Mouse (Mus musculus) forebrain, embryonic 11.5 days (tissue): ENCODE results near the gene 2610528A11Rik. TPM values are rescaled to one million over a fixed set of nuclear protein-coding genes. Genes with fewer than 3 reads are reported as not detected.

Experiments used
- ATAC-seq: fragments of 200-750 bp; cut with Nextera tagmentation; replicated peaks from 2 replicates; pipeline ENCODE4 v1.8.0; 2017; ENCODE audit warnings: moderate TSS enrichment; ENCODE audit not compliant: low FRiP score
- DNase-seq: peaks from one replicate; pipeline ENCODE4 v3.0.0-alpha.2; 2017; ENCODE audit warnings: low spot score
- H3K27ac ChIP-seq: fragments of 300-500 bp; sonication (generic); 2 replicates; pipeline ENCODE4 v1.5.1; 2014; ENCODE audit warnings: low read depth, low read length
- H3K27me3 ChIP-seq: fragments of 300-500 bp; sonication (generic); 2 replicates; pipeline ENCODE4 v1.6.1; 2014; ENCODE audit warnings: mild to moderate bottlenecking, low read length, mixed read lengths; ENCODE audit not compliant: control insufficient read depth, insufficient read depth
- H3K36me3 ChIP-seq: fragments of 300-500 bp; sonication (generic); 2 replicates; pipeline ENCODE4 v1.6.1; 2014; ENCODE audit warnings: mild to moderate bottlenecking, low read length, moderate library complexity, mixed read lengths; ENCODE audit not compliant: control insufficient read depth, insufficient read depth
- H3K4me1 ChIP-seq: fragments of 300-500 bp; sonication (generic); replicated peaks from 2 replicates; pipeline ENCODE4 v1.6.1; 2014; ENCODE audit warnings: low read length, mixed read lengths; ENCODE audit not compliant: control insufficient read depth, insufficient read depth
- H3K4me2 ChIP-seq: fragments of 300-500 bp; sonication (generic); 2 replicates; pipeline ENCODE4 v1.6.1; 2014; ENCODE audit warnings: low read depth, mild to moderate bottlenecking, low read length, moderate library complexity, mixed read lengths; ENCODE audit not compliant: severe bottlenecking
- H3K4me3 ChIP-seq: fragments of 300-500 bp; sonication (generic); 2 replicates; pipeline ENCODE4 v1.5.1; 2014; ENCODE audit warnings: low read depth, low read length
- H3K9ac ChIP-seq: fragments of 300-500 bp; sonication (generic); 2 replicates; pipeline ENCODE4 v1.6.1; 2014; ENCODE audit warnings: low read length
- H3K9me3 ChIP-seq: fragments of 300-500 bp; sonication (generic); 2 replicates; pipeline ENCODE4 v1.6.1; 2016; ENCODE audit warnings: low read length, mixed read lengths; ENCODE audit not compliant: control insufficient read depth
- WGBS: fragments of 180-500 bp; shearing (Covaris S2); extraction: QIAGEN DNeasy Blood & Tissue Kit; methylation state at CpG from one replicate; pipeline ENCODE4 v1.1.7; 2014; 5-methylcytosine and 5-hydroxymethylcytosine counted together
- polyA plus RNA-seq: library from polyadenylated mRNA; unstranded; fragments of >200 nt; fragmentation: Nextera tagmentation; extraction: Ambion mirVana; gene quantifications from 2 replicates; pipeline ENCODE4 v1.2.1, GENCODE M21; 2014

The 2610528A11Rik gene
- polyA plus RNA-seq, 1 experiment from 2014 or later, result 0.47 TPM

- H3K4me3 ChIP-seq, result no peak overlapping the region
- H3K4me1 ChIP-seq, result no peaks in the 10 kb centered on the region
- H3K27ac ChIP-seq, result no peak overlapping the region
- no peaks in the 10 kb centered on the region for H3K36me3 ChIP-seq
- ATAC-seq, result no peak
- no peak overlapping the region for H3K4me2 ChIP-seq
- DNase-seq, result no peak
- no peaks in the 10 kb centered on the region for H3K27me3 ChIP-seq
- 70% methylated on average over 5 of the region's 5 CpGs for WGBS
- no peaks in the 10 kb centered on the region for H3K9me3 ChIP-seq
- H3K9ac ChIP-seq, result no peak overlapping the region
Observed at GRCm38 (mm10) chr14:37104747-37105146, 9.1 kb downstream of the 2610528A11Rik start.

GRCm38 (mm10) chr14:37102484-37102883, 11.3 kb downstream of the 2610528A11Rik start:
- Histone ChIP-seq H3K27ac (no peak overlapping the region), H3K9me3 (no peaks in the 10 kb centered on the region), H3K4me2 (no peak overlapping the region), H3K9ac (no peak overlapping the region), H3K4me3 (no peak overlapping the region), H3K27me3 (peaks cover 3% of the 10 kb centered on the region), H3K4me1 (no peaks in the 10 kb centered on the region), H3K36me3 (no peaks in the 10 kb centered on the region)
- DNase-seq, result no peak
- WGBS, result 77% methylated on average over 3 of the region's 3 CpGs
- no peak for ATAC-seq

GRCm38 (mm10) chr14:37101531-37101930, 12.3 kb downstream of the 2610528A11Rik start:
- ATAC-seq (no peak), DNase-seq (no peak)
- H3K4me2 ChIP-seq, result no peak overlapping the region
- H3K4me3 ChIP-seq, result no peak overlapping the region
- H3K4me1 ChIP-seq, result no peaks in the 10 kb centered on the region
- peaks cover 8% of the 10 kb centered on the region for H3K27me3 ChIP-seq
- no peaks in the 10 kb centered on the region for H3K9me3 ChIP-seq
- H3K9ac ChIP-seq, result no peak overlapping the region
- no peaks in the 10 kb centered on the region for H3K36me3 ChIP-seq
- H3K27ac ChIP-seq, result no peak overlapping the region
- WGBS, result 86% methylated on average over 5 of the region's 5 CpGs

GRCm38 (mm10) chr14:37097956-37098530, 15.8 kb downstream of the 2610528A11Rik start, which contains the start of gene Cdhr1:
TSS of gene Cdhr1 (minus strand) at chr14:37098347.
- Histone ChIP-seq H3K27ac (no peak within 1 kb of the TSS), H3K4me1 (no peaks in the 10 kb centered on the region), H3K4me3 (peak within 1 kb of the TSS; percentile 29), H3K36me3 (no peaks in the 10 kb centered on the region), H3K27me3 (peaks cover 8% of the 10 kb centered on the region), H3K9ac (peak within 1 kb of the TSS; percentile 35), H3K9me3 (no peaks in the 10 kb centered on the region), H3K4me2 (peak within 1 kb of the TSS; percentile 64)
- peak; percentile 79 for DNase-seq
- ATAC-seq, result peak; percentile 90
- WGBS, result under 1% methylated on average over 30 of the region's 30 CpGs

GRCm38 (mm10) chr14:37095556-37095955, 18.3 kb downstream of the 2610528A11Rik start:
- Histone ChIP-seq H3K4me2 (no peak overlapping the region), H3K4me1 (no peaks in the 10 kb centered on the region), H3K4me3 (no peak overlapping the region), H3K36me3 (no peaks in the 10 kb centered on the region), H3K27me3 (peaks cover 8% of the 10 kb centered on the region), H3K27ac (no peak overlapping the region), H3K9me3 (no peaks in the 10 kb centered on the region), H3K9ac (no peak overlapping the region)
- no peak for ATAC-seq
- DNase-seq, result no peak
- WGBS, result 81% methylated on average over 4 of the region's 4 CpGs

GRCm38 (mm10) chr14:37094436-37094835, 19.4 kb downstream of the 2610528A11Rik start:
- ATAC-seq (no peak), DNase-seq (no peak)
- Histone ChIP-seq H3K9me3 (no peaks in the 10 kb centered on the region), H3K27ac (no peak overlapping the region), H3K4me2 (no peak overlapping the region), H3K36me3 (no peaks in the 10 kb centered on the region), H3K9ac (no peak overlapping the region), H3K27me3 (peaks cover 8% of the 10 kb centered on the region), H3K4me3 (no peak overlapping the region), H3K4me1 (no peaks in the 10 kb centered on the region)
- WGBS, result 73% methylated on average over 6 of the region's 6 CpGs

- Histone ChIP-seq H3K36me3 (no peaks in the 10 kb centered on the region), H3K9ac (no peak overlapping the region), H3K4me3 (no peak overlapping the region), H3K27me3 (no peaks in the 10 kb centered on the region), H3K27ac (no peak overlapping the region), H3K9me3 (no peaks in the 10 kb centered on the region), H3K4me1 (no peaks in the 10 kb centered on the region), H3K4me2 (no peak overlapping the region)
- peak; percentile 43; the same call in 1 of the 2 replicates for ATAC-seq
- no peak for DNase-seq
- 26% methylated on average over 4 of the region's 4 CpGs for WGBS
Observed at GRCm38 (mm10) chr14:37083755-37084154, 30.1 kb downstream of the 2610528A11Rik start.

- no peaks in the 10 kb centered on the region for H3K36me3 ChIP-seq
- H3K9me3 ChIP-seq, result no peaks in the 10 kb centered on the region
- H3K9ac ChIP-seq, result no peak overlapping the region
- no peak overlapping the region for H3K4me3 ChIP-seq
- no peaks in the 10 kb centered on the region for H3K4me1 ChIP-seq
- no peak for DNase-seq
- no peaks in the 10 kb centered on the region for H3K27me3 ChIP-seq
- H3K27ac ChIP-seq, result no peak overlapping the region
- H3K4me2 ChIP-seq, result no peak overlapping the region
- no peak for ATAC-seq
- WGBS, result 95% methylated on average over 1 of the region's 1 CpGs
Observed at GRCm38 (mm10) chr14:37080724-37081123, 33.1 kb downstream of the 2610528A11Rik start.

- no peak overlapping the region for H3K9ac ChIP-seq
- no peaks in the 10 kb centered on the region for H3K36me3 ChIP-seq
- H3K4me3 ChIP-seq, result no peak overlapping the region
- H3K27ac ChIP-seq, result no peak overlapping the region
- no peak overlapping the region for H3K4me2 ChIP-seq
- WGBS, result 17% methylated on average over 9 of the region's 9 CpGs
- H3K4me1 ChIP-seq, result no peaks in the 10 kb centered on the region
- H3K27me3 ChIP-seq, result no peaks in the 10 kb centered on the region
- no peaks in the 10 kb centered on the region for H3K9me3 ChIP-seq
- no peak for ATAC-seq
- DNase-seq, result peak; percentile 81
Observed at GRCm38 (mm10) chr14:37068516-37068915, 45.3 kb downstream of the 2610528A11Rik start.
